Mouse (Mus musculus) embryonic facial prominence, embryonic 15.5 days (tissue): Measurements from ENCODE around the gene Eid3. TPM values are rescaled to one million over a fixed set of nuclear protein-coding genes. Genes with fewer than 3 reads are reported as not detected.

Experiments used
- ATAC-seq: fragments of 200-750 bp; cut with Nextera tagmentation; 2 replicates; pipeline ENCODE4 v1.8.0; 2017; ENCODE audit warnings: low read depth, moderate TSS enrichment; ENCODE audit not compliant: insufficient number of reproducible peaks, low FRiP score, low TSS enrichment
- H3K27ac ChIP-seq: fragments of 300-500 bp; sonication (generic); replicated peaks from 2 replicates; pipeline ENCODE4 v1.5.1; 2015; ENCODE audit warnings: mild to moderate bottlenecking, inconsistent platforms
- H3K27me3 ChIP-seq: fragments of 300-500 bp; sonication (generic); 2 replicates; pipeline ENCODE4 v1.6.1; 2015; ENCODE audit warnings: inconsistent platforms
- H3K36me3 ChIP-seq: fragments of 300-500 bp; sonication (generic); 2 replicates; pipeline ENCODE4 v1.6.1; 2015; ENCODE audit warnings: mild to moderate bottlenecking, inconsistent platforms
- H3K4me1 ChIP-seq: fragments of 300-500 bp; sonication (generic); 2 replicates; pipeline ENCODE4 v1.6.1; 2015; ENCODE audit warnings: inconsistent platforms
- H3K4me2 ChIP-seq: fragments of 300-500 bp; sonication (generic); replicated peaks from 2 replicates; pipeline ENCODE4 v1.6.1; 2015; ENCODE audit warnings: mild to moderate bottlenecking, inconsistent platforms
- H3K4me3 ChIP-seq: fragments of 300-500 bp; sonication (generic); replicated peaks from 2 replicates; pipeline ENCODE4 v1.5.1; 2015; ENCODE audit warnings: mild to moderate bottlenecking, inconsistent platforms
- H3K9ac ChIP-seq: fragments of 300-500 bp; sonication (generic); 2 replicates; pipeline ENCODE4 v1.6.1; 2015; ENCODE audit warnings: inconsistent platforms
- H3K9me3 ChIP-seq: fragments of 300-500 bp; sonication (generic); replicated peaks from 2 replicates; pipeline ENCODE4 v1.6.1; 2016; ENCODE audit warnings: inconsistent platforms
- WGBS: fragments of 180-500 bp; shearing (Covaris S2); methylation state at CpG from one replicate; pipeline ENCODE4 v1.1.7; 2015; 5-methylcytosine and 5-hydroxymethylcytosine counted together
- polyA plus RNA-seq: library from polyadenylated mRNA; unstranded; fragments of >200 nt; fragmentation: Nextera tagmentation; extraction: Ambion mirVana; gene quantifications from 2 replicates; pipeline ENCODE4 v1.2.1, GENCODE M21; 2015

Eid3 gene
- polyA plus RNA-seq, 1 experiment from 2014 or later: 0.65 TPM

DNA sequence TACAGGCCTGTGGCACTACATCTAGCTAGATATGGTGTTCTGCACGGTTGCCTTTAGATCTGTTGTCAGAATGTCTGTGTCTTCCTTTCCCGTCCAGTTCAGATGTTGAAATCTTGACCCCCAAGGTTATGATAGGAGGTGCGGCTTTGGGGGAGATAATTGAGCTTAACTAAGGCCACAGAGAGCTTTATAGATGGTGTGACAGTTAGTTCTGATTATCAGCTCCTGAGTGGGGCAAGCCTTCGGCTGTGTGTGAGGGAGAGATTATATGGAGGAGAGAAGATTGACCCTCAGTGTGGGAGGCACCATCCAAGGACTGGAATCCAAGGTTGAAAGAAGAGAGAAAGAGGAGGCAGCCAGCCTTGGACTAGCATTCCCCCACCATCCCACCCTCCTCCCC, 46.8 kb downstream of the Eid3 start:
- no peak overlapping the region for H3K4me2 ChIP-seq
- no peaks in the 10 kb centered on the region for H3K36me3 ChIP-seq
- no peak overlapping the region for H3K4me3 ChIP-seq
- no peaks in the 10 kb centered on the region for H3K9me3 ChIP-seq
- H3K27ac ChIP-seq: no peak overlapping the region
- WGBS: 83% methylated on average over 4 of the region's 4 CpGs
- no peak overlapping the region for H3K9ac ChIP-seq
- H3K27me3 ChIP-seq: no peaks in the 10 kb centered on the region
- no peak for ATAC-seq
- peaks cover 4% of the 10 kb centered on the region; the same call in 1 of the 2 replicates for H3K4me1 ChIP-seq

GRCm38 (mm10) chr10:82913772-82914171, 47.3 kb downstream of the Eid3 start:
- 70% methylated on average over 6 of the region's 6 CpGs for WGBS
- ATAC-seq: no peak
- H3K27me3 ChIP-seq: no peaks in the 10 kb centered on the region

More at GRCm38 (mm10) chr10:82913772-82914171, 47.3 kb downstream of the Eid3 start:
- Histone ChIP-seq H3K27ac (no peak overlapping the region), H3K9ac (no peak overlapping the region), H3K4me1 (peaks cover 4% of the 10 kb centered on the region; the same call in 1 of the 2 replicates), H3K36me3 (no peaks in the 10 kb centered on the region), H3K9me3 (no peaks in the 10 kb centered on the region), H3K4me3 (no peak overlapping the region), H3K4me2 (no peak overlapping the region)

Other genes starting within 250 kb of the Eid3 start
- 30.5 and 31.9 TPM in 2 replicates for gene 1190007I07Rik, start 243.4 kb upstream of the Eid3 start, polyA plus RNA-seq
- gene Tdg, start 236.8 kb upstream of the Eid3 start, polyA plus RNA-seq: 113 and 117 TPM in 2 replicates
- gene Glt8d2, start 176.0 kb upstream of the Eid3 start, polyA plus RNA-seq: 21.5 and 21.6 TPM in 2 replicates
- gene Hcfc2, start 170.5 kb upstream of the Eid3 start, polyA plus RNA-seq: 45.8 and 46.6 TPM in 2 replicates
- gene Nfyb, start 102.5 kb upstream of the Eid3 start, polyA plus RNA-seq: 42.2 and 42.4 TPM in 2 replicates
- 74.3 and 78.9 TPM in 2 replicates for gene Txnrd1, start 32.7 kb upstream of the Eid3 start, polyA plus RNA-seq
- gene Chst11, start 118.9 kb downstream of the Eid3 start, polyA plus RNA-seq: 3.2 and 3.3 TPM in 2 replicates